Mouse (Mus musculus): ENCODE data around the gene Rps6kc1.

- no peak for TF ChIP-seq ZMIZ1 (IDR thresholded peaks at IDR 0.05; ENCODE audit: low read depth, low read length)
- no peak for TF ChIP-seq POLR2A (IDR thresholded peaks at IDR 0.05; ENCODE audit: low read depth, low read length)
- no peak for TF ChIP-seq MAZ (IDR thresholded peaks at IDR 0.05; ENCODE audit: low read depth, low read length)
- no peak for TF ChIP-seq CTCF (conservative IDR thresholded peaks at IDR 0.05 in 1 of 2, IDR thresholded peaks at IDR 0.05 in 1 of 2; ENCODE audit: low read depth in 2 of 2, low read length in 2 of 2)
- no peak for TF ChIP-seq BHLHE40 (IDR thresholded peaks at IDR 0.05; ENCODE audit: low read depth, low read length)
- no peak for TF ChIP-seq TCF12 (IDR thresholded peaks at IDR 0.05; ENCODE audit: low read depth, low read length)
- TF ChIP-seq EP300 (IDR thresholded peaks at IDR 0.05; ENCODE audit: low read length) = no peak
- TF ChIP-seq POLR2AphosphoS2 (IDR thresholded peaks at IDR 0.05; ENCODE audit: low read depth, low read length) = no peak
- no peak for TF ChIP-seq CHD2 (IDR thresholded peaks at IDR 0.05; ENCODE audit: low read length)
- TF ChIP-seq HCFC1 (IDR thresholded peaks at IDR 0.05; ENCODE audit: low read depth, low read length) = no peak
- TF ChIP-seq ELF1 (IDR thresholded peaks at IDR 0.05; ENCODE audit: low read depth, low read length) = no peak
- TF ChIP-seq UBTF (IDR thresholded peaks at IDR 0.05; ENCODE audit: low read depth, low read length) = no peak
Observed at GRCm38 (mm10) chr1:190880638-190881037, 30.9 kb downstream of the Rps6kc1 start.

Measured in CH12.LX (cell line).